Mouse (Mus musculus): ENCODE data around the gene Rpe. TPM values are rescaled to one million over a fixed set of nuclear protein-coding genes. Genes with fewer than 3 reads are reported as not detected.
A peak's percentile ranks its signal among the peaks of the same experiment; 100 is the strongest.

Rpe gene
- 42.6 and 46.3 TPM in 2 replicates for polyA plus RNA-seq (2015; fragmentation: Nextera tagmentation; extraction: Ambion mirVana)

GRCm38 (mm10) chr1:66700693-66701575, at the start of gene Rpe:
Rpe (plus strand) TSS chr1:66700831.
- under 1% methylated on average over 73 of the region's 73 CpGs for WGBS
- ATAC-seq (ENCODE audit: insufficient number of reproducible peaks, low FRiP score, low TSS enrichment, low read depth): peak; percentile 100
- H3K9me3 ChIP-seq (replicated peaks): no peaks in the 10 kb centered on the region
- peak within 1 kb of the TSS; percentile 56 for H3K4me2 ChIP-seq (replicated peaks)
- peak within 1 kb of the TSS; percentile 59 for H3K9ac ChIP-seq
- no peaks in the 10 kb centered on the region for H3K27me3 ChIP-seq
- H3K36me3 ChIP-seq: no peaks in the 10 kb centered on the region
- peak within 1 kb of the TSS; percentile 85 for H3K27ac ChIP-seq (replicated peaks)
- peaks cover 5% of the 10 kb centered on the region; the same call in 1 of the 2 replicates for H3K4me1 ChIP-seq
- peak within 1 kb of the TSS; percentile 88 for H3K4me3 ChIP-seq (replicated peaks)

DNA sequence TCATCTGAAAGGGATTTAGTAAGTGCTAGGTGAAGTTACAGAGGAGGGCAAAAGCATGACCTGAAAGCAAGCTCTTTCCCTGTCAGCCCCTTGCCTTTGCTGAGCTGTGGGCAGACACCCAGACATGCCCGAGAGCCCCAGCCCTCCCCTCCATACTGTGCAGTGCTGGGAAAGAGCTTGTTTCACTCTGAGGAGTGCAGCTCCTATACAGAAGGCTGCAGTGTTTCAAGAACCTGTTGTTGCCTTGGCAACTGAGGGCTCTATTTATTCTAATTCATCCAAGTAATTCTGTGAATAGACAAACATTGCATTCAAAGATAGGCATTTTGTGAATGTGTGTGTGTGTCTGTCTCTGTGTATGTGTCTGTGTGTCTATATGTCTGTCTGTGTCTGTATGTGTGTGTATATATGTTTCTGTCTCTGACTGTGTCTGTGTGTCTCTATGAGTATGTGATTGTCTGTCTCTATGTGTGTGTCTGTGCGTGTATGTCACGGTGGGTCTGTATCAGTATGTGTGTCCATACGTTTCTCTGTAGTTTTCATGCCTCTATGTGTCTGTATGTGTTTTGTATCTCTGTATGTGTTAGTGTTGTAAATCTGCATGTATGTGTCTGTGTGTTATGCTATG, 45.4 kb upstream of the Rpe start:
- Histone ChIP-seq H3K9ac (no peak overlapping the region), H3K4me2 (replicated peaks) (no peak overlapping the region), H3K9me3 (replicated peaks) (no peaks in the 10 kb centered on the region), H3K4me3 (replicated peaks) (no peak overlapping the region), H3K27me3 (no peaks in the 10 kb centered on the region), H3K4me1 (no peaks in the 10 kb centered on the region), H3K27ac (replicated peaks) (no peak overlapping the region), H3K36me3 (no peaks in the 10 kb centered on the region)
- ATAC-seq (ENCODE audit: insufficient number of reproducible peaks, low FRiP score, low TSS enrichment, low read depth): no peak
- 69% methylated on average over 4 of the region's 4 CpGs for WGBS

GRCm38 (mm10) chr1:66655747-66656119, 44.9 kb upstream of the Rpe start:
- Histone ChIP-seq H3K4me3 (replicated peaks) (no peak overlapping the region), H3K27ac (replicated peaks) (no peak overlapping the region), H3K9ac (no peak overlapping the region), H3K27me3 (no peaks in the 10 kb centered on the region), H3K4me1 (no peaks in the 10 kb centered on the region), H3K36me3 (no peaks in the 10 kb centered on the region), H3K9me3 (replicated peaks) (no peaks in the 10 kb centered on the region), H3K4me2 (replicated peaks) (no peak overlapping the region)
- no peak for ATAC-seq (ENCODE audit: insufficient number of reproducible peaks, low FRiP score, low TSS enrichment, low read depth)

GRCm38 (mm10) chr1:66671475-66671874, 29.2 kb upstream of the Rpe start:
- 68% methylated on average over 7 of the region's 7 CpGs for WGBS
- no peaks in the 10 kb centered on the region for H3K9me3 ChIP-seq (replicated peaks)
- no peak overlapping the region for H3K27ac ChIP-seq (replicated peaks)
- no peak overlapping the region for H3K9ac ChIP-seq
- no peaks in the 10 kb centered on the region for H3K27me3 ChIP-seq
- H3K4me1 ChIP-seq: no peaks in the 10 kb centered on the region
- no peaks in the 10 kb centered on the region for H3K36me3 ChIP-seq
- no peak for ATAC-seq (ENCODE audit: insufficient number of reproducible peaks, low FRiP score, low TSS enrichment, low read depth)
- H3K4me2 ChIP-seq (replicated peaks): no peak overlapping the region
- H3K4me3 ChIP-seq (replicated peaks): no peak overlapping the region

DNA sequence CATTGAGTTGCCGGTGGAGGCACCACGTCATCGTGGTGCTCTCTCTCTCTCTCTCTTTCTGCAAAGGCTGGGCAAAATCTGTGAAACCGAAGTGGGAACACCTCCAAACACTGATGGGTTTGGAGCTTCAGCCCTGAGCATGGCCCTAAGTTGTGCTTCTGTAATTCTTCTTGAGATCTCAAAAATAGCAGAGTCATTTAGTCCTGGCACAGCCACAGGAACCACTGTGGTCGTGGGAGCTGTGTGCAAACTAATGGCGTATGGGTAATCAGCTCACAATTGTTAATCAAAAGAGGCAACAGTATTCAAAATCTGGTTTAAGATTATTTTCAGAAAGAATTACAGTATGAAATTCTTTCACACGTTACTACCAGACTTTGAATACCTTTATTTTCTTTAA, 27.8 kb upstream of the Rpe start:
- ATAC-seq (ENCODE audit: insufficient number of reproducible peaks, low FRiP score, low TSS enrichment, low read depth): no peak
- Histone ChIP-seq H3K9ac (no peak overlapping the region), H3K36me3 (no peaks in the 10 kb centered on the region), H3K4me1 (no peaks in the 10 kb centered on the region), H3K4me3 (replicated peaks) (no peak overlapping the region), H3K27me3 (no peaks in the 10 kb centered on the region), H3K9me3 (replicated peaks) (no peaks in the 10 kb centered on the region), H3K27ac (replicated peaks) (no peak overlapping the region), H3K4me2 (replicated peaks) (no peak overlapping the region)
- WGBS: 79% methylated on average over 7 of the region's 7 CpGs

GRCm38 (mm10) chr1:66677928-66678327, 22.7 kb upstream of the Rpe start:
- no peak for ATAC-seq (ENCODE audit: insufficient number of reproducible peaks, low FRiP score, low TSS enrichment, low read depth)
- Histone ChIP-seq H3K4me1 (no peaks in the 10 kb centered on the region), H3K4me3 (replicated peaks) (no peak overlapping the region), H3K36me3 (no peaks in the 10 kb centered on the region), H3K27me3 (no peaks in the 10 kb centered on the region), H3K9ac (no peak overlapping the region), H3K9me3 (replicated peaks) (no peaks in the 10 kb centered on the region), H3K27ac (replicated peaks) (no peak overlapping the region), H3K4me2 (replicated peaks) (no peak overlapping the region)
- WGBS: 79% methylated on average over 14 of the region's 14 CpGs

DNA sequence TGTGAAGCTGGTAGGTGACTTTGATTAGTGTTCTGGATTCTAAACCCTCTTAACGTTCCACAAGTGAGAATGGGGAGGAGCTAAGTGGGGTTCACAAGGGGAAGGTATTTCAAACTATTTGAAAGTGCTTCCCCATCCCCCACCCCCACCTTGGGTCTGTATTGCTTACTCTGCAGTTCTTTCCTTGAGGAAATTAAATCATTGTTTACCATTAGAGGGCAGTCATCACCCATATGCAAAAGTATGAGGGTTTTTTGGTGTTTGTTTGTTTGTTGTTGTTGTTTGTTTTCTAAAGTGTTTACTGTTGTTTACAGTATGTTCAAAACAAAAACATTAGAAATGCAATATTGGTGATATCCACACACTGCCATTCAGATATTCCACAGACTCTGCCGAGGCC, 22.0 kb upstream of the Rpe start:
- Histone ChIP-seq H3K27ac (replicated peaks) (no peak overlapping the region), H3K9ac (no peak overlapping the region), H3K4me2 (replicated peaks) (no peak overlapping the region), H3K9me3 (replicated peaks) (no peaks in the 10 kb centered on the region), H3K4me3 (replicated peaks) (no peak overlapping the region), H3K27me3 (no peaks in the 10 kb centered on the region), H3K36me3 (no peaks in the 10 kb centered on the region), H3K4me1 (no peaks in the 10 kb centered on the region)
- 33% methylated on average over 2 of the region's 2 CpGs for WGBS
- ATAC-seq (ENCODE audit: insufficient number of reproducible peaks, low FRiP score, low TSS enrichment, low read depth): no peak

DNA sequence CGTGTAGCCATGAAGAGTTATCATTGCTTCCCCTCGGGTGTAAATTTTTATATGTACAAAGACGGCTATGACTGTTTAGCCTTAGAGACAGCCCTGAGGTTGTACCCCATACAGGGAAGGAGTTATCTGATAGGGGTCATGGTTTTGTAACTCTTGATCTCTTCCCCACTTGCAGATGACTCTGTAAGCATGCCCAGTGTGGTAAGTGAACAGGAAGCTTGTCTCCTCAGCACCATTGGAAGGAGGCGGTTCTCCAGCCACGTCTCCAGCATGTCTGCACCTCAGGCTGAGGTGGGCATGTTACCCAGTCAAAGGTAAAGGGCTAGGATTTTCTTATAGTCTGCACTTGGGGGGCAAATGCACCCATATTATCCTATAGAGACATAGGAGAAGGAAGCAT, 17.7 kb upstream of the Rpe start:
- H3K4me3 ChIP-seq (replicated peaks): no peak overlapping the region
- H3K4me2 ChIP-seq (replicated peaks): no peak overlapping the region
- no peaks in the 10 kb centered on the region for H3K9me3 ChIP-seq (replicated peaks)
- H3K9ac ChIP-seq: no peak overlapping the region
- no peaks in the 10 kb centered on the region for H3K36me3 ChIP-seq
- no peaks in the 10 kb centered on the region for H3K27me3 ChIP-seq
- ATAC-seq (ENCODE audit: insufficient number of reproducible peaks, low FRiP score, low TSS enrichment, low read depth): no peak
- 79% methylated on average over 5 of the region's 5 CpGs for WGBS
- H3K4me1 ChIP-seq: no peaks in the 10 kb centered on the region
- no peak overlapping the region for H3K27ac ChIP-seq (replicated peaks)

DNA sequence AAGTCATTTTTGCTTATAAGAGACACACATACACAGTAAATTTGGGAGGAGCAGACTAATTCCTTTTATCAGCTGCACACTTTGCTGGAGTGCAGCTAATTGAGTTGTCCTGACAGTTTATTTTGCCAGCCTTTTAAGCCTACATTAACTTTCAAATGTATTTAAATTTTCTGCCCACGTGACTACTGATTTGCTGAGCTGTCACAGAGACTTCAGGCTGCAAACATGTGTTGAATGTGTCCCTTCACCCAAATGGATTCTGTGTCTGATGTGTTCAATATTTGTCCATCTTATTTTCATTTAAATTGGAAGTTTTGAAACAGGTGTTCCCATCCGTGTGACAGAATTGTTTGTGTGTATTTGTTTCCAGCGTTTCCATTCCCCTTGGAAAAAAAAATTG, 8.9 kb upstream of the Rpe start:
- no peak for ATAC-seq (ENCODE audit: insufficient number of reproducible peaks, low FRiP score, low TSS enrichment, low read depth)
- no peaks in the 10 kb centered on the region for H3K9me3 ChIP-seq (replicated peaks)
- H3K27ac ChIP-seq (replicated peaks): no peak overlapping the region
- H3K4me3 ChIP-seq (replicated peaks): no peak overlapping the region
- H3K4me1 ChIP-seq: no peaks in the 10 kb centered on the region
- 67% methylated on average over 3 of the region's 3 CpGs for WGBS
- no peaks in the 10 kb centered on the region for H3K36me3 ChIP-seq
- H3K4me2 ChIP-seq (replicated peaks): no peak overlapping the region
- no peak overlapping the region for H3K9ac ChIP-seq
- no peaks in the 10 kb centered on the region for H3K27me3 ChIP-seq

DNA sequence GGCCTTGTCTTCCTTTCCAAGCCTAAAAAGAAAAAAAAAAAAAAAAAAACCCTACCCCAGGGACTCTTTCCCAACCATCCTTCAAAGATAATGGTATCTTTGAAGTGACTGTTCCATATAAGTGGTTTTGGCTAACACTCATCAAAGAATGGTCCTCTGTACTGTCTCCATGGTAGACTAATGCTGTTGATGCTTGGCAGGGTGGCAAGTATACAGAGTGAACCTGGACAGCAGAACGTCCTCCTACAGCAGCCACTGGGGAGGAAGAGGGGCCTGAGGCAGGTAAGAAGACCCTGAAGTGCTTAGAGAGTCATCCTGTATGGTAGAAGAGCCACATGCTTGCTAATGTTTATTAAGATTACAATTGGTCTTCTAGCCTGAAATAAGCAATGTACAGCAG, 8.3 kb upstream of the Rpe start:
- no peak overlapping the region for H3K9ac ChIP-seq
- H3K36me3 ChIP-seq: no peaks in the 10 kb centered on the region
- no peak overlapping the region for H3K4me3 ChIP-seq (replicated peaks)
- no peak overlapping the region for H3K4me2 ChIP-seq (replicated peaks)
- no peaks in the 10 kb centered on the region for H3K4me1 ChIP-seq
- ATAC-seq (ENCODE audit: insufficient number of reproducible peaks, low FRiP score, low TSS enrichment, low read depth): no peak
- no peaks in the 10 kb centered on the region for H3K9me3 ChIP-seq (replicated peaks)
- H3K27me3 ChIP-seq: no peaks in the 10 kb centered on the region
- H3K27ac ChIP-seq (replicated peaks): no peak overlapping the region
- WGBS: 53% methylated on average over 1 of the region's 1 CpGs

DNA sequence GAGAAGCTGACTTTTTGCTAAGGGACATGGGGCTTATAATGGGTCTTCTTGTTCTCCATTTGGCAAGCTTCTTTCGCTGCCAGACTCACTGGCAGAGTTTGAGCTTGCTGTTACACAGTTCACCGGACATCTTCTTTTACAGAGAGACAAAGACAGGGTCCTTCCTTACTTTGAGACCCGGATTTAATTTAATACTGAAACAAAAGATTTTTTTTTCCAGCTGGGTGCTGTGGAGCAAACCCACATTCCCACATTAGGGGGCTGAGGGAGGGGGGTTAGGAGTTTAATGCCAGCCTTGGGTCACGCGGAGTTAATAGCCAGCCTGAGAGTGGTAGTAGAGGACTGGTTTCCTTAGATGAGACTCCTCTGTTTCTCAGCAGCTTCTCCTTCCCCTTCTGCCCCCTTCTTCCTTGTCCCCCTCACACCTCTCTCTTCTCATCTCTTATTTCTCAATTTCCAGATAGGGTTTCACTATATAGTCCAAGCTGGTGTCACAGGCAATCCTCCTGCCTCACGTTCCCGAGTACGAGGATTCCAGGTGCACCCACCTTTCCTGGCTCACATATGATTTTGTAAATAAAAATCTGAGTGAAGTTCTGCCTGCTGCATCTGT, 7.7 kb upstream of the Rpe start:
- ATAC-seq (ENCODE audit: insufficient number of reproducible peaks, low FRiP score, low TSS enrichment, low read depth): no peak
- Histone ChIP-seq H3K4me3 (replicated peaks) (no peak overlapping the region), H3K36me3 (no peaks in the 10 kb centered on the region), H3K27me3 (no peaks in the 10 kb centered on the region), H3K27ac (replicated peaks) (no peak overlapping the region), H3K4me1 (no peaks in the 10 kb centered on the region), H3K9me3 (replicated peaks) (no peaks in the 10 kb centered on the region), H3K4me2 (replicated peaks) (no peak overlapping the region), H3K9ac (no peak overlapping the region)
- WGBS: 74% methylated on average over 8 of the region's 8 CpGs

Data from embryonic facial prominence, embryonic 15.5 days (tissue).